Mouse (Mus musculus) ES-Bruce4 (cell line): ENCODE measurements around the gene Il31ra. TPM values are rescaled to one million over a fixed set of nuclear protein-coding genes. Genes with fewer than 3 reads are reported as not detected.
"Not testable (repeated sequence)": the region's sequence is repeated elsewhere in the genome, so short reads cannot be mapped to it uniquely, and the experiment has no call there.

ENCODE experiments used
- H3K27ac ChIP-seq: 2 replicates; pipeline ENCODE4 v1.5.1; 2012; ENCODE audit warnings: low read length, inconsistent platforms; ENCODE audit not compliant: insufficient read depth
- H3K27me3 ChIP-seq: 2 replicates; pipeline ENCODE4 v1.6.1; 2012; ENCODE audit warnings: mild to moderate bottlenecking, low read length, inconsistent platforms; ENCODE audit not compliant: control insufficient read depth, poor library complexity, insufficient read depth, severe bottlenecking
- H3K36me3 ChIP-seq: 2 replicates; pipeline ENCODE4 v1.6.1; 2012; ENCODE audit warnings: inconsistent platforms, mild to moderate bottlenecking, low read length, moderate library complexity; ENCODE audit not compliant: control insufficient read depth, poor library complexity, insufficient read depth, severe bottlenecking
- H3K4me1 ChIP-seq: one replicate; pipeline ENCODE4 v1.8.1; 2011; ENCODE audit warnings: low read length; ENCODE audit not compliant: control insufficient read depth, insufficient read depth
- H3K4me3 ChIP-seq: 2 replicates; pipeline ENCODE4 v1.5.1; 2011; ENCODE audit warnings: low read depth, mild to moderate bottlenecking, low read length
- H3K9ac ChIP-seq: 2 replicates; pipeline ENCODE4 v1.6.1; 2012; ENCODE audit warnings: low read depth, mild to moderate bottlenecking, inconsistent platforms; ENCODE audit not compliant: poor library complexity, severe bottlenecking
- H3K9me3 ChIP-seq: replicated peaks from 2 replicates; pipeline ENCODE4 v1.6.1; 2012; ENCODE audit warnings: mild to moderate bottlenecking, low read length, inconsistent platforms; ENCODE audit not compliant: control insufficient read depth, poor library complexity, insufficient read depth, severe bottlenecking
- CTCF ChIP-seq: IDR thresholded peaks from one replicate; pipeline ENCODE4 v1.8.1; 2011; ENCODE audit warnings: low read depth, low read length
- EP300 ChIP-seq: IDR thresholded peaks from 2 replicates; pipeline ENCODE4 v1.6.1; 2011; ENCODE audit warnings: low read depth, low read length; ENCODE audit not compliant: insufficient read depth
- POLR2A ChIP-seq: IDR thresholded peaks from one replicate; pipeline ENCODE4 v1.8.1; 2011; ENCODE audit warnings: low read length; ENCODE audit not compliant: insufficient read depth
- polyA plus RNA-seq: library from polyadenylated mRNA; stranded (reverse); fragments of >200 nt; gene quantifications from 2 replicates; pipeline ENCODE4 v1.2.4, GENCODE M21; 2011; ENCODE audit warnings: low read depth; ENCODE audit not compliant: missing spikeins, insufficient read depth, insufficient read length

Il31ra gene
- polyA plus RNA-seq, 1 experiment: not detected

- H3K4me1 ChIP-seq: no peaks in the 10 kb centered on the region
- H3K27me3 ChIP-seq: no peaks in the 10 kb centered on the region
- no peak overlapping the region for H3K9ac ChIP-seq
- TF ChIP-seq CTCF (no peak), POLR2A (no peak), EP300 (no peak)
- H3K27ac ChIP-seq: no peak overlapping the region
- H3K9me3 ChIP-seq: no peaks in the 10 kb centered on the region
- H3K4me3 ChIP-seq: no peak overlapping the region
- no peaks in the 10 kb centered on the region for H3K36me3 ChIP-seq
These were observed 13.4 kb downstream of the Il31ra start for GRCm38 (mm10) chr13:112580590-112581320.

GRCm38 (mm10) chr13:112578041-112578440, 16.1 kb downstream of the Il31ra start:
- H3K36me3 ChIP-seq, H3K4me3 ChIP-seq, H3K9ac ChIP-seq, H3K27me3 ChIP-seq, H3K27ac ChIP-seq, H3K4me1 ChIP-seq, H3K9me3 ChIP-seq: not testable (repeated sequence)

- Histone ChIP-seq H3K9me3 (no peaks in the 10 kb centered on the region), H3K4me3 (no peak overlapping the region), H3K27me3 (no peaks in the 10 kb centered on the region), H3K27ac (no peak overlapping the region), H3K9ac (no peak overlapping the region), H3K4me1 (no peaks in the 10 kb centered on the region), H3K36me3 (no peaks in the 10 kb centered on the region)
- TF ChIP-seq POLR2A (no peak), EP300 (no peak), CTCF (no peak)
These were observed 20.4 kb downstream of the Il31ra start for GRCm38 (mm10) chr13:112573800-112574199.

- H3K4me1 ChIP-seq: no peaks in the 10 kb centered on the region
- H3K9me3 ChIP-seq: no peaks in the 10 kb centered on the region
- H3K27me3 ChIP-seq: no peaks in the 10 kb centered on the region
- H3K9ac ChIP-seq: no peak overlapping the region
- no peak overlapping the region for H3K4me3 ChIP-seq
- H3K36me3 ChIP-seq: no peaks in the 10 kb centered on the region
- H3K27ac ChIP-seq: no peak overlapping the region
- no peak for TF ChIP-seq EP300
- no peak for TF ChIP-seq POLR2A
- TF ChIP-seq CTCF: no peak
These were observed 23.4 kb downstream of the Il31ra start for GRCm38 (mm10) chr13:112570768-112571167.

GRCm38 (mm10) chr13:112569606-112570005, 24.6 kb downstream of the Il31ra start:
- Histone ChIP-seq H3K4me3 (no peak overlapping the region), H3K27me3 (no peaks in the 10 kb centered on the region), H3K27ac (no peak overlapping the region), H3K36me3 (no peaks in the 10 kb centered on the region), H3K9ac (no peak overlapping the region), H3K4me1 (no peaks in the 10 kb centered on the region), H3K9me3 (no peaks in the 10 kb centered on the region)
- TF ChIP-seq CTCF (no peak), EP300 (no peak), POLR2A (no peak)

GRCm38 (mm10) chr13:112560554-112561138, 33.5 kb downstream of the Il31ra start:
- TF ChIP-seq EP300 (no peak), POLR2A (no peak), CTCF (no peak)
- no peaks in the 10 kb centered on the region for H3K27me3 ChIP-seq
- H3K4me1 ChIP-seq: no peaks in the 10 kb centered on the region
- no peak overlapping the region for H3K27ac ChIP-seq
- H3K9ac ChIP-seq: no peak overlapping the region
- H3K36me3 ChIP-seq: no peaks in the 10 kb centered on the region
- H3K9me3 ChIP-seq: no peaks in the 10 kb centered on the region
- no peak overlapping the region for H3K4me3 ChIP-seq
